Mouse (Mus musculus) embryo, embryonic 10 days (tissue): ENCODE data around the gene Adra1d.

ENCODE experiments used
- DNase-seq: peaks from one replicate; pipeline ENCODE4 v3.0.0-alpha.2; 2015; ENCODE audit warnings: low spot score

Adra1d gene

GRCm38 (mm10) chr2:131496125-131496820, 65.8 kb downstream of the Adra1d start:
- no peak for DNase-seq
